Mouse (Mus musculus) cerebellum, adult (tissue): Measurements from ENCODE around the gene Hspa12b.

Source experiments
- ATAC-seq: cut with Nextera tagmentation; 2 replicates; pipeline ENCODE4 v1.9.2; 2017; ENCODE audit warnings: mild to moderate bottlenecking, moderate library complexity, mixed read lengths; ENCODE audit not compliant: insufficient number of reproducible peaks, low FRiP score, low TSS enrichment

The Hspa12b gene

GRCm38 (mm10) chr2:131146193-131147042 is 19.3 kb downstream of the Hspa12b start:
- ATAC-seq = no peak

- ATAC-seq = no peak
Measured at GRCm38 (mm10) chr2:131147043-131147365, 19.9 kb downstream of the Hspa12b start.

- no peak for ATAC-seq
Measured at GRCm38 (mm10) chr2:131148353-131149253, 21.5 kb downstream of the Hspa12b start.

- no peak for ATAC-seq
Measured at GRCm38 (mm10) chr2:131149254-131149578, 22.1 kb downstream of the Hspa12b start.

- no peak for ATAC-seq
Measured at GRCm38 (mm10) chr2:131152166-131152730, 25.2 kb downstream of the Hspa12b start.

- ATAC-seq = no peak
Measured at GRCm38 (mm10) chr2:131154036-131154435, 27.0 kb downstream of the Hspa12b start.

- no peak for ATAC-seq
Measured at GRCm38 (mm10) chr2:131156987-131157386, 29.9 kb downstream of the Hspa12b start.

GRCm38 (mm10) chr2:131159491-131159910 is 32.4 kb downstream of the Hspa12b start:
- peak; percentile 41; the same call in 1 of the 2 replicates for ATAC-seq

GRCm38 (mm10) chr2:131159938-131160581 is 33.0 kb downstream of the Hspa12b start, which contains the start of gene 1700037H04Rik:
1700037H04Rik (minus strand) TSS chr2:131160081.
- peak; percentile 98 for ATAC-seq

- ATAC-seq = no peak
Measured at GRCm38 (mm10) chr2:131160671-131161111, 33.6 kb downstream of the Hspa12b start.

GRCm38 (mm10) chr2:131163924-131164323 is 36.8 kb downstream of the Hspa12b start:
- ATAC-seq = no peak

- no peak for ATAC-seq
Measured at GRCm38 (mm10) chr2:131166172-131166571, 39.1 kb downstream of the Hspa12b start.

- ATAC-seq = no peak
Measured at GRCm38 (mm10) chr2:131167984-131168383, 40.9 kb downstream of the Hspa12b start.

GRCm38 (mm10) chr2:131168914-131169313 is 41.8 kb downstream of the Hspa12b start:
- no peak for ATAC-seq

- no peak for ATAC-seq
Measured at GRCm38 (mm10) chr2:131170936-131171335, 43.9 kb downstream of the Hspa12b start.

- no peak for ATAC-seq
Measured at GRCm38 (mm10) chr2:131171401-131172104, 44.5 kb downstream of the Hspa12b start.

GRCm38 (mm10) chr2:131172322-131172721 is 45.2 kb downstream of the Hspa12b start:
- ATAC-seq = no peak

- ATAC-seq = peak; percentile 75
Measured at GRCm38 (mm10) chr2:131174700-131175099, 47.6 kb downstream of the Hspa12b start.

GRCm38 (mm10) chr2:131175286-131175944 is 48.3 kb downstream of the Hspa12b start:
- no peak for ATAC-seq
